Mouse (Mus musculus) liver, embryonic 14.5 days (tissue): ENCODE measurements around the gene Pdlim1.

Experiments used
- CTCF ChIP-seq: IDR thresholded peaks from 2 replicates; pipeline ENCODE4 v1.5.1; 2016; ENCODE audit warnings: antibody characterized with exemption, low read depth, control low read depth
- EP300 ChIP-seq: IDR thresholded peaks from 2 replicates; pipeline ENCODE4 v1.6.1; 2016; ENCODE audit warnings: antibody characterized with exemption, low read depth

GRCm38 (mm10) chr19:40272674-40273073 is 1.0 kb upstream of the Pdlim1 start:
- no peak for TF ChIP-seq CTCF
- TF ChIP-seq EP300 = no peak
